Mouse (Mus musculus) embryonic facial prominence, embryonic 11.5 days (tissue): Measurements from ENCODE around the gene Gcsh. TPM values are rescaled to one million over a fixed set of nuclear protein-coding genes. Genes with fewer than 3 reads are reported as not detected.

Source experiments
- ATAC-seq: fragments of 200-750 bp; cut with Nextera tagmentation; replicated peaks from 2 replicates; pipeline ENCODE4 v1.8.0; 2017; ENCODE audit warnings: low read depth; ENCODE audit not compliant: insufficient number of reproducible peaks, low FRiP score, low TSS enrichment
- DNase-seq: peaks from one replicate; pipeline ENCODE4 v3.0.0-alpha.2; 2015; ENCODE audit warnings: low spot score
- H3K27ac ChIP-seq: fragments of 300-500 bp; sonication (generic); replicated peaks from 2 replicates; pipeline ENCODE4 v1.5.1; 2014; ENCODE audit warnings: mild to moderate bottlenecking, low read depth, low read length, control low read depth
- H3K27me3 ChIP-seq: fragments of 300-500 bp; sonication (generic); 2 replicates; pipeline ENCODE4 v1.6.1; 2014; ENCODE audit warnings: mild to moderate bottlenecking, low read length, moderate library complexity, mixed read lengths; ENCODE audit not compliant: control insufficient read depth, insufficient read depth
- H3K36me3 ChIP-seq: fragments of 300-500 bp; sonication (generic); replicated peaks from 2 replicates; pipeline ENCODE4 v1.6.1; 2014; ENCODE audit warnings: low read depth, mild to moderate bottlenecking, low read length, moderate library complexity, mixed read lengths; ENCODE audit not compliant: control insufficient read depth, insufficient read depth
- H3K4me1 ChIP-seq: fragments of 300-500 bp; sonication (generic); 2 replicates; pipeline ENCODE4 v1.6.1; 2014; ENCODE audit warnings: low read length, mixed read lengths; ENCODE audit not compliant: control insufficient read depth, insufficient read depth
- H3K4me2 ChIP-seq: fragments of 300-500 bp; sonication (generic); 2 replicates; pipeline ENCODE4 v1.6.1; 2014; ENCODE audit warnings: low read depth, mild to moderate bottlenecking, control low read depth, low read length, moderate library complexity
- H3K4me3 ChIP-seq: fragments of 300-500 bp; sonication (generic); 2 replicates; pipeline ENCODE4 v1.5.1; 2014; ENCODE audit warnings: low read depth, low read length, control low read depth
- H3K9ac ChIP-seq: fragments of 300-500 bp; sonication (generic); replicated peaks from 2 replicates; pipeline ENCODE4 v1.6.1; 2014; ENCODE audit warnings: mild to moderate bottlenecking, control low read depth, low read length
- H3K9me3 ChIP-seq: fragments of 300-500 bp; sonication (generic); replicated peaks from 2 replicates; pipeline ENCODE4 v1.6.1; 2016; ENCODE audit warnings: mild to moderate bottlenecking, low read length, inconsistent platforms, mixed read lengths; ENCODE audit not compliant: control insufficient read depth
- WGBS: fragments of 180-500 bp; shearing (Covaris S2); extraction: QIAGEN DNeasy Blood & Tissue Kit; methylation state at CpG from one replicate; pipeline ENCODE4 v1.1.7; 2014; 5-methylcytosine and 5-hydroxymethylcytosine counted together
- polyA plus RNA-seq: library from polyadenylated mRNA; unstranded; fragments of >200 nt; fragmentation: Nextera tagmentation; extraction: Ambion mirVana; gene quantifications from 2 replicates; pipeline ENCODE4 v1.2.1, GENCODE M21; 2014

Gcsh gene
- polyA plus RNA-seq, 1 experiment from 2014 or later, result 166 TPM

DNA sequence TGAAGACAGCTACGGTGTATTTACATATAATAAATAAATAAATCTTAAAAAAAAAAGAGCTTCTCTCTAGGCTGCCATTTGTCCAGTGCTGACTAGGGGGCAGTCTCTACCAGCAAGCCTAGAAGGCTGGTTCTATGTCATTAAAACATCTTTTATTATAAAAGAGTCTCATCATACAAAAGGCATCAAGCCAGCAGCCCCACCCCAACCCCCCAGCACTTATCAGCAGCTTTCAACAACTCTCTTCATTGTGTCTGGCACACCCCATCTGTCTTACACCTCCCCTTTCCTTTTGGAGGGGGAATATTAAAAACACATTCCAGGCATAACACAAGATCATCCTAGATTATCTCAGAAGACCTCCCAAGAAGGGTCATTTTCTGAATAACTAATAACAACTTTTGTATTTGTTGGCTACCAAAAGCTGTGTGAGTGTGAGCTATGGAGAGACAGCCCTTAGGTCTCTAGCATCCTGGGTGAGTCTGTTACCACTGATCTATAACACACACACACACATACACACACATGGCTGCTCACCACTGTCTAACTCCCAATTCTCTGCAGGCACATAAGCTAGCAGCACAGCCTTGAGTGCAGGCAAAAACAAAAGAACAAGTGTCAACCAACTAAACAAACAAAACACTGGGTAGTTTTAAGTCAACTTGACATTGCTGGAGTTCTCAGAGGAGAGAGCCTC is 29.1 kb upstream of the Gcsh start:
- Histone ChIP-seq H3K9me3 (no peaks in the 10 kb centered on the region), H3K4me3 (no peak overlapping the region), H3K9ac (no peak overlapping the region), H3K27ac (no peak overlapping the region), H3K27me3 (no peaks in the 10 kb centered on the region), H3K36me3 (no peaks in the 10 kb centered on the region), H3K4me1 (no peaks in the 10 kb centered on the region), H3K4me2 (no peak overlapping the region)
- no peak for DNase-seq
- no peak for ATAC-seq
- WGBS, result 76% methylated on average over 1 of the region's 1 CpGs

DNA sequence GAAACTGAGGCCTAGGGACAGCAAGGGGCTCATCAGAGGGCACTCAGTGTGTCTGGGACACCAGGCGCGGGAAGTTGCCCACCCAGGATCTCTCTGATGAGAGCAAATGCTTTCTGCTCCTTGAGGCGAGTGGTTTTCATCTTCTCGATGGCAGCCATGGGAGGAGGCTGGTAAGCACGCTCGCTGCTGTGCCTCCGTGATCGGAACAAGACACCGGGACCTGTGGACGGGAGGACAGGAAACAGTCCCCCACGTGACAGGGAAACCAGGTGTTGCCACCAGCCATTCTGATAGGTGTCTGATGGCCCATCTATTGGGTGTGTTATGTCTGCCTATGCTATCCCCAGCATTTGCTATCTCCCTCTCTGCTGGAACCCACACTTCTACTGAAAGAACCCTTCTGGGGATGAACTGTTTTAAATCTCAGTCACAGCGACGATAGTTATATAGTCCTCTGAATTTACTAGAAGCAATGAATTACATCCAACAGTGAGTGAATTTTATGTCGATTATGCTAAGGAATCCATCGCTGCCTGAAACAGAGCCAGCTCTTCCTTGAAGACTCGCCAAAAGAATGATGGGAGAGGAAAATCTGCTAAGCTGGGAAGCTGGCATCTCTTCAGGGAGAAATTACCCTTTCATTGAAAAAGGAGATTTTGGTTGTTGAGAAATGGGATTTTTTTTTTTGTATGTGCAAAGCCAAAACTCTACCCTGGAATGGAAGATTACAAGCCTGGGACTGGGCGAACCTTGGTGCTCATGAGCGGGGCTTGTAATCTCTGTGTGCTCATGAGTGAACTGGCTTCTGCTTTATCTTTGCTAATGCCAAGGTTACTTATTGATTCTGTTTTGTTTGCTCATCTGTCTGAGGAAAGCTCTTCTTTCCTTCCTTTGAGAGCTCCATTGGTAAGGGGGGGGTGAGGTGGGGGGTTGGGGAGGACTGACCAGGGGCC is 26.3 kb upstream of the Gcsh start:
- ATAC-seq (no peak), DNase-seq (no peak)
- WGBS, result 85% methylated on average over 18 of the region's 18 CpGs
- H3K9ac ChIP-seq, result no peak overlapping the region
- no peaks in the 10 kb centered on the region for H3K36me3 ChIP-seq
- H3K27ac ChIP-seq, result no peak overlapping the region
- H3K27me3 ChIP-seq, result no peaks in the 10 kb centered on the region
- no peaks in the 10 kb centered on the region for H3K4me1 ChIP-seq
- no peaks in the 10 kb centered on the region for H3K9me3 ChIP-seq
- H3K4me2 ChIP-seq, result no peak overlapping the region
- no peak overlapping the region for H3K4me3 ChIP-seq

DNA sequence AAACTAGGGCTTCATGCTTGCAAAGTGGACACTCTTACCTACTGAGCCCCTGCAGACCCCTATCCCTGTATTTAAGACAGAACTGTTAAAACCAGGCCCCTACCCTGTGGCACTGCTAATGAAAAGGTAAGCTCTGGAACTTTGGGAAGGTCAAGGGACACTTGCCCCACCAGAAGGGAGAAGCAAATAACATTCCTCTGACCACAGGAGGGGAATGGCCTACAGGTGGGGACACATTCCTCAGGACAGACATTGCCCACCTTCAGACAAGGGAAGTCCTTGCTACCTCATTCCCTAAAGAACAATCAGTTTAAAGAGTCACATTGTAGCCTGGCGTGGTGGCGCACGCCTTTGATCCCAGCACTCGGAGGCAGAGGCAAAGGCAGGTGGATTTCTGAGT is 24.6 kb upstream of the Gcsh start:
- Histone ChIP-seq H3K4me1 (no peaks in the 10 kb centered on the region), H3K4me2 (no peak overlapping the region), H3K9me3 (no peaks in the 10 kb centered on the region), H3K4me3 (no peak overlapping the region), H3K27ac (no peak overlapping the region), H3K36me3 (no peaks in the 10 kb centered on the region), H3K9ac (no peak overlapping the region), H3K27me3 (no peaks in the 10 kb centered on the region)
- 89% methylated on average over 4 of the region's 4 CpGs for WGBS
- no peak for ATAC-seq
- no peak for DNase-seq

- Histone ChIP-seq H3K27me3 (no peaks in the 10 kb centered on the region), H3K36me3 (no peaks in the 10 kb centered on the region), H3K27ac (no peak overlapping the region), H3K9ac (no peak overlapping the region), H3K9me3 (no peaks in the 10 kb centered on the region), H3K4me3 (no peak overlapping the region), H3K4me1 (no peaks in the 10 kb centered on the region), H3K4me2 (no peak overlapping the region)
- 40% methylated on average over 8 of the region's 8 CpGs for WGBS
- no peak for ATAC-seq
- no peak for DNase-seq
Measured at GRCm38 (mm10) chr8:117017006-117017405, 23.7 kb upstream of the Gcsh start.

DNA sequence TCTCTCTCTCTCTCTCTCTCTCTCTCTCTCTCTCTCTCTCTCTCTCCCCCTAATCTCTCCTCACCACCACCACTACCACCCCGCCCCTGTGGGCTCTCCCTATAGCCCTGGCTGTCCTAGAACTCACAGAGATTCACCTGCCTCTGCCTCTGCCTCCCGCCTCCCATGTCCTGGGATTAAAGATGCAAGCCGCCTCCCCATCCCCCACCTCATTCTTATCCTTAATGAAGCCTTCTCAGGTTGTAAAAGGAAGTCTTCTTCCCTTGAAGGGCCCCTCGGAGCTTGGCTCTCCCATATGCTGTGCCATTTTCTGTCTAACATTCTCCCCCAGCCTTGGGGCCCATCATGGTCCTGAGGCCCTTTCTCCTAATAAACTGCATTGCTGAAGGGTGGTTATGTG is 22.3 kb upstream of the Gcsh start:
- H3K27me3 ChIP-seq, result no peaks in the 10 kb centered on the region
- ATAC-seq (no peak), DNase-seq (no peak)
- H3K9ac ChIP-seq, result no peak overlapping the region
- no peak overlapping the region for H3K27ac ChIP-seq
- H3K9me3 ChIP-seq, result no peaks in the 10 kb centered on the region
- WGBS, result 67% methylated on average over 4 of the region's 4 CpGs
- no peak overlapping the region for H3K4me3 ChIP-seq
- no peak overlapping the region for H3K4me2 ChIP-seq
- no peaks in the 10 kb centered on the region for H3K36me3 ChIP-seq
- H3K4me1 ChIP-seq, result no peaks in the 10 kb centered on the region

DNA sequence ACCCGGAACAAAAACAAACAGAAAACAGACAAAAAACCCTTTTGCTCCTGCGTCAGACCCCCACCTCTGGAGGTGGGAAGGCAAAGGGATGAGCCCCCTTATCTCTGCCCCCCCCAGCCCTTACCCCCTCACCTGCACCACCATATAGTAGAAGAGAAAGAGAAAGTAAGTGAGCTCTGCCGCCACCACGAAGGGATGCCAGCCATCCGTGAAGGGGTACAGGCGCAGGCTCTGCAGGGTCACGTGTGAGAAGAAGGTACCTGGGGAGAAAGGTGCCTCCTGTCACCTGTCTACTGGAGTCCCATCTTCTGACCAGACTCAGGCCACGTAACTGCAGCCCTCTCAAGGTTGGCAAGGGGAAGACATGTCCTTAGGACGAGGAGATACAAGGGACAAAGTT is 18.0 kb upstream of the Gcsh start:
- DNase-seq (no peak), ATAC-seq (no peak)
- H3K9me3 ChIP-seq, result no peaks in the 10 kb centered on the region
- no peak overlapping the region for H3K9ac ChIP-seq
- 88% methylated on average over 9 of the region's 9 CpGs for WGBS
- H3K27me3 ChIP-seq, result no peaks in the 10 kb centered on the region
- H3K27ac ChIP-seq, result no peak overlapping the region
- no peak overlapping the region for H3K4me2 ChIP-seq
- H3K4me1 ChIP-seq, result no peaks in the 10 kb centered on the region
- H3K4me3 ChIP-seq, result no peak overlapping the region
- no peaks in the 10 kb centered on the region for H3K36me3 ChIP-seq

DNA sequence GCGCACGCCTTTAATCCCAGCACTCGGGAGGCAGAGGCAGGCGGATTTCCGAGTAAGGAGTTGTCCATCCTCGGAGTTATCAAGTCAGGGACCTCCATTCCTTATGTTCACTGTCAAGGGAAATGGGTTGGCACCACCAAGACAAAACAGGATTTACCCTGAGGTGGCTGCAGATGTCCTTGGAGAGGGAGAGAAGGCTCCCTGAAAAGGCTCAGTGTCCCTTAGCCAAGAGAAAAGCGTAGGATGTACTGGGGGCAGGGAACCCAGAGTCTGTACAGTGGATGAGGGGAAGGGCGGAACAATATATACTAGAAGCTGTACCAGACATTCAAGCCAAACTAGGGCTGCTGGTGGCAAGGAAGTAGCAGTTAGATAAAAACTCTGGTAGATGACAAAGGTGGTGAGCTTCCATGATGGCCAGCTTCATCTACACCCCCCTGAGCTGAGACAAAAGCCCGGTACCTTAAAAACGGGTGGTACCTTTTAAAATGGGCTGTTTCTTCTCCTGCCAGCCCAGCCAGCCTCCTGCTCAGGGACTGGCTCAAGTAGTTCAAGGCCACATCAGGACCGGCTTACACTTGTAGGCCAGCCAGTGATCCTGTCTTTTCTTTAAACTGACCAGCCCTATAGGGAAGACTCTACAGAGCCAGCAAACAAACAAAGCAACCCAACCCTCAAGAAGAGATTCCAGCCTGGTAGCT is 829 bp upstream of the Gcsh start:
- Histone ChIP-seq H3K36me3 (no peaks in the 10 kb centered on the region), H3K9me3 (no peaks in the 10 kb centered on the region), H3K27me3 (no peaks in the 10 kb centered on the region), H3K27ac (no peak overlapping the region), H3K9ac (no peak overlapping the region; the same call in 1 of the 2 replicates), H3K4me3 (peak overlapping the region; percentile 64), H3K4me1 (no peaks in the 10 kb centered on the region), H3K4me2 (peak overlapping the region; percentile 38; the same call in 1 of the 2 replicates)
- no peak for DNase-seq
- WGBS, result 66% methylated on average over 11 of the region's 11 CpGs
- no peak for ATAC-seq
